Comparison of ENCODE assay signal across 9 mouse cellular contexts in genomic region chr5:102149481-102150129, GRCm38 (mm10).
DNase-seq lines count a peak whose midpoint lies in the region; ATAC-seq and TF ChIP-seq lines count a peak whose summit lies in the region.
"Had no signal": no experiment of that assay in that cellular context is flagged by ENCODE, and none has a peak within 500 bp of the region (broad histone marks: within the 10 kb centered on the region; RNA-seq: fewer than 3 reads in every experiment).

No protein-coding gene starts in this region.

- no peak for TF ChIP-seq CTCF in thymus, adult 2 months (IDR thresholded peaks at IDR 0.05; ENCODE audit: borderline replicate concordance, control insufficient read depth, extremely low read depth, insufficient read depth, low read length, poor library complexity)
- TF ChIP-seq CTCF in kidney, postnatal 0 days (IDR thresholded peaks at IDR 0.05; ENCODE audit: low read depth) = peak; percentile 95

- no peaks in the 10 kb centered on the region for H3K4me1 ChIP-seq in thymus, adult 2 months (replicated peaks; ENCODE audit: control insufficient read depth, insufficient read depth, low read length)
- no peaks in the 10 kb centered on the region for H3K4me1 ChIP-seq in kidney, postnatal 0 days (replicated peaks; ENCODE audit: insufficient read depth, low read length)
- 0 out of 2 replicates have a peak, but pooled peaks cover 3% of the 10 kb centered on the region for H3K4me1 ChIP-seq in limb, embryonic 14.5 days (ENCODE audit: control insufficient read depth, insufficient read depth, low read length)
- H3K4me1 ChIP-seq in neural tube, embryonic 12.5 days = no peaks in the 10 kb centered on the region

- no peaks in the 10 kb centered on the region for H3K9me3 ChIP-seq in kidney, postnatal 0 days (replicated peaks; ENCODE audit: low read length)
- no peaks in the 10 kb centered on the region for H3K9me3 ChIP-seq in limb, embryonic 14.5 days (ENCODE audit: control insufficient read depth, low read length)
- no peaks in the 10 kb centered on the region for H3K9me3 ChIP-seq in neural tube, embryonic 12.5 days

- H3K4me2 ChIP-seq in kidney, postnatal 0 days (ENCODE audit: low read length) = no peak overlapping the region
- H3K4me2 ChIP-seq in limb, embryonic 14.5 days (replicated peaks; ENCODE audit: low read depth, low read length, severe bottlenecking) = peak overlapping the region; percentile 20; the same call in 1 of the 2 replicates
- no peak overlapping the region for H3K4me2 ChIP-seq in neural tube, embryonic 12.5 days (replicated peaks)

- TF ChIP-seq POLR2A in thymus, adult 2 months (IDR thresholded peaks at IDR 0.05; ENCODE audit: control insufficient read depth, extremely low read depth, insufficient read depth, low read length, poor library complexity) = no peak
- no peak for TF ChIP-seq POLR2A in limb, embryonic 14.5 days (IDR thresholded peaks at IDR 0.05; ENCODE audit: borderline replicate concordance, extremely low read depth, insufficient read depth, insufficient read length)

- ATAC-seq in kidney, postnatal 0 days (replicated peaks; ENCODE audit: low FRiP score, low read depth) = no peak
- ATAC-seq in limb, embryonic 14.5 days (ENCODE audit: low FRiP score, low read depth) = peak; percentile 75; the same call in 1 of the 2 replicates
- ATAC-seq in neural tube, embryonic 12.5 days (ENCODE audit: low FRiP score, low read depth) = 0 out of 2 replicates have a peak, but pooled peaks have one; percentile 58

- H3K27me3 ChIP-seq in thymus, adult 2 months (ENCODE audit: control insufficient read depth, insufficient read depth, low read length) = no peaks in the 10 kb centered on the region
- no peaks in the 10 kb centered on the region for H3K27me3 ChIP-seq in kidney, postnatal 0 days (ENCODE audit: insufficient read depth, low read length)
- H3K27me3 ChIP-seq in limb, embryonic 14.5 days (ENCODE audit: control insufficient read depth, insufficient read depth, low read length) = no peaks in the 10 kb centered on the region
- H3K27me3 ChIP-seq in neural tube, embryonic 12.5 days (replicated peaks) = no peaks in the 10 kb centered on the region

- no peak overlapping the region for H3K27ac ChIP-seq in thymus, adult 2 months (ENCODE audit: control insufficient read depth, insufficient read depth, low read length)
- H3K27ac ChIP-seq in kidney, postnatal 0 days = no peak overlapping the region
- no peak overlapping the region for H3K27ac ChIP-seq in limb, embryonic 14.5 days (replicated peaks; ENCODE audit: low read depth, low read length)
- H3K27ac ChIP-seq in neural tube, embryonic 12.5 days = no peak overlapping the region

- WGBS in thymus, adult 2 months = 55% methylated on average over 14 of the region's 14 CpGs
- 42% methylated on average over 14 of the region's 14 CpGs for WGBS in kidney, postnatal 0 days
- WGBS in limb, embryonic 14.5 days = 20% methylated on average over 14 of the region's 14 CpGs
- WGBS in neural tube, embryonic 12.5 days = 49% methylated on average over 14 of the region's 14 CpGs

- H3K9ac ChIP-seq in kidney, postnatal 0 days (ENCODE audit: low read depth, low read length) = no peak overlapping the region
- no peak overlapping the region for H3K9ac ChIP-seq in limb, embryonic 14.5 days (ENCODE audit: low read depth, low read length, severe bottlenecking)
- H3K9ac ChIP-seq in neural tube, embryonic 12.5 days = no peak overlapping the region

- no peak overlapping the region for H3K4me3 ChIP-seq in thymus, adult 2 months (ENCODE audit: control insufficient read depth, insufficient read depth, low read length)
- no peak overlapping the region for H3K4me3 ChIP-seq in kidney, postnatal 0 days (replicated peaks; ENCODE audit: low read depth, low read length)
- no peak overlapping the region for H3K4me3 ChIP-seq in limb, embryonic 14.5 days (replicated peaks; ENCODE audit: low read length)
- H3K4me3 ChIP-seq in neural tube, embryonic 12.5 days = no peak overlapping the region
- H3K4me3 ChIP-seq: erythroblast, embryonic 14.5 days had no signal

- H3K36me3 ChIP-seq in thymus, adult 2 months (ENCODE audit: control insufficient read depth, insufficient read depth, low read length) = no peaks in the 10 kb centered on the region
- no peaks in the 10 kb centered on the region for H3K36me3 ChIP-seq in kidney, postnatal 0 days (ENCODE audit: insufficient read depth, low read length)
- H3K36me3 ChIP-seq in limb, embryonic 14.5 days (ENCODE audit: control insufficient read depth, insufficient read depth, low read length) = no peaks in the 10 kb centered on the region
- no peaks in the 10 kb centered on the region for H3K36me3 ChIP-seq in neural tube, embryonic 12.5 days

- DNase-seq in thymus, adult 2 months = peak; percentile 47
- DNase-seq in thymus, adult 18-20 months = no peak
- DNase-seq in cerebellum, postnatal 14 days = peak; percentile 93 to 94
- peak; percentile 83 to 90 for DNase-seq in frontal cortex, postnatal 25 days (ENCODE audit: low spot score in 2 of 2)
- peak; percentile 84 for DNase-seq in kidney, postnatal 0 days (ENCODE audit: low spot score)
- peak; percentile 75 for DNase-seq in limb, embryonic 14.5 days (ENCODE audit: low spot score)
- peak; percentile 8 to 48 for DNase-seq in thymus, postnatal 10 days (ENCODE audit: low spot score in 2 of 2)

Comparison
In these comparisons a context has a peak if more than half of its experiments do, and no peak if none do; other contexts are left out.
1. DNase-seq: peak in thymus, adult 2 months (single experiment), cerebellum, postnatal 14 days (2 of 2), frontal cortex, postnatal 25 days (2 of 2), kidney, postnatal 0 days (single experiment), limb, embryonic 14.5 days (single experiment) and thymus, postnatal 10 days (2 of 2); none in thymus, adult 18-20 months (0 of 2).